Mouse (Mus musculus) kidney, postnatal 14 days (tissue): ENCODE data around the gene Ipo4.

Source experiments
- DNase-seq: peaks from one replicate; pipeline ENCODE4 v3.0.0; 2022; ENCODE audit warnings: mixed read lengths

The Ipo4 gene

DNA sequence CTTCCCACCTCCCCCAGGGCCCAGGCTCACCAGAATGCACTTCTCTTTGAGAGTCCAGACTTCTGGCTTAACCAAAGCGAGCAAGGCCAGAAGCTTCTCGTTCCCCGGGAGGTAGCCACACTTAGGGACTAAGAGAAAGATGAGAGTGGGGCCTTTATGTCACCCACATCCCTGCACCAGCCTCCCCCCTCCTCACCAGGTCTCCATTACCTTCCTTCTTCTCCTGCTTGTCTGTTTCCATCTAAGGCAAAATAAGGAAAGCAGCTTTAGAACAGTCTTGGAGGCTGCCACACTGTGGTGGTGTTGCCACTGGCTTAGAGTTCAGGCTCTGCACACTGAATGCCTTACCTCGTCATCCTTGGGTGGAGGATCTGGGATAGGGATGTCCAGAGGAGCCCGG lies 46.5 kb downstream of the Ipo4 start:
- no peak for DNase-seq

DNA sequence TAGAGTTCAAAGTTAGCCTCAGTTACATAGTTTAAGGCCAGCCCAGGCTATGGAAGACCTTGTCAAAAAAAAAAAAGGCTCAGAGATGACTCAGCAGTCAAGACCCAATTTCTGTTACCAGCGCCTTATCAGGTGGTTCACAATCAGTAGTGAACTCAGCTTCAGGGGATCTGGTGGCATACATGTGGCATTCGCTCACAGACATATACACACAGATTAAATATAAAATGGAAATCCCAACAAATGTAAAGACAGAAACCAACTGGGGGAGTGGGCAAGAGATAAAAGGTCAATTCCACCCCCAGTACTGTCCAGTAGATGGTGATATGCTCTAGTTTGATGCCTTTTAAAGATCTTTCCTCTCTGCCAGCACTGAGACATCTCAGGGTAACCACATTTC lies 49.6 kb downstream of the Ipo4 start:
- no peak for DNase-seq

- DNase-seq: no peak
Measured at GRCm38 (mm10) chr14:55585566-55585960, 50.2 kb downstream of the Ipo4 start.

DNA sequence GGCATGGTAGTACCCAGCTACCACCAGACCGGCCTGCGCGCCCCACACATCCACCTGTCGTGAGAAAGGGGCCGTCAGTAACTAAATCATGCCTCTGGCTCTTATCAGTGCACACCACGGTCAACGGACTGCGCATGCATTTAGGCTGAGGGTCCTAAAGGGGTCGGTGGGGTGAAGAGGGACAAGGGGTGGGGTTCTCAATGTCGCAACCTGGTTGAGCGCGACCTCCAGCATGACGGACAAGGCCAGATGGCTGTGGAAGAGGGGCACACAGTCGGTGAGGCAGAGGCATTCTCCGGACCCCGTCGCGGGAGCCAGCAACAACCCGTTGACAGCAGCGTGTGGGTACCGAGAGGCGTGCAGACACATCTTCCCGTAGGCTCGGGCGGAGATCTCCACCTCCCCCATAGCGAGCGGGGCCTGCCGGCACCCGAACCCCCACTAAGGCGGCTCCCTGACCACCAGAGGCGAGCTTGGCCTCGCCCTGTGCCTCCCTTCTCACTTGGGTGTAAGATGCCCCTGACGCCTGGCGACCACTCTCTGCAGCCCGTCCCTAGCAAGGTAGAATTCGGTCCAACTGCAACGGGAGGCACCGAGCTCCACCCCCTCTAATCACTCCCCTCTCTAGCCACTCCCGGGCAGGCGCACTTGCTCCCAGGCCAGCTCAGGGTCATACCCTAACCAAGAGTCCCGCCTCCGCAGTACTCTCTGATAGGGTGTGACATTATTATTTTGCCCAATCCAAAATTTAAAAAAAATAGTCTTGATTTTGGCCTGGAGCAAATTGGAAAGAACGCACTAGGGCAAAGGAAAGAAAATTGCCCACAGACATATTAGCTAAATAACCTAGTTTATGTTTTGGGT lies 50.8 kb downstream of the Ipo4 start, which contains the start of gene Emc9:
Gene Emc9 (minus strand): TSS at position 601 of the 864 bp plus-strand sequence.
- peak; percentile 86 for DNase-seq

DNA sequence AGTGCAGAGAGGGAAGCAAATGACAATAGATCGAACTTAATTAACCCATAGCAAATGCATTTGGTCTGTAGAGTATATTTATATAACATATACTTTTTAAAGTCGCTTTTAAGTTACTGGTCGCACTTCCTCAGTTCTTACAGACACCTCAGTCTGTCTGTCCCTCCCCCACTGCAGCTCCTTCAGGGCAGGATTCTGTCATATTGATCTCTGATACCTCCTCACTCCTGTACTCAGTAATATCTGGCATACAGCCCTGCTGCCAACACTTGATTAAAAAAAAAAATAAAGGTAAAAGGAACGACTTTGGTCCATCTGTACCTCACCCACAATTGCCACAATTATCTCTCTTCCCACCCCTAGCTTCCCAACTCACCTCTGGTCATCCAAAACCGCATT lies 51.5 kb downstream of the Ipo4 start:
- no peak for DNase-seq

GRCm38 (mm10) chr14:55581981-55582681 lies 53.6 kb downstream of the Ipo4 start:
- no peak for DNase-seq

- no peak for DNase-seq
Measured at GRCm38 (mm10) chr14:55580731-55581130, 55.0 kb downstream of the Ipo4 start.

DNA sequence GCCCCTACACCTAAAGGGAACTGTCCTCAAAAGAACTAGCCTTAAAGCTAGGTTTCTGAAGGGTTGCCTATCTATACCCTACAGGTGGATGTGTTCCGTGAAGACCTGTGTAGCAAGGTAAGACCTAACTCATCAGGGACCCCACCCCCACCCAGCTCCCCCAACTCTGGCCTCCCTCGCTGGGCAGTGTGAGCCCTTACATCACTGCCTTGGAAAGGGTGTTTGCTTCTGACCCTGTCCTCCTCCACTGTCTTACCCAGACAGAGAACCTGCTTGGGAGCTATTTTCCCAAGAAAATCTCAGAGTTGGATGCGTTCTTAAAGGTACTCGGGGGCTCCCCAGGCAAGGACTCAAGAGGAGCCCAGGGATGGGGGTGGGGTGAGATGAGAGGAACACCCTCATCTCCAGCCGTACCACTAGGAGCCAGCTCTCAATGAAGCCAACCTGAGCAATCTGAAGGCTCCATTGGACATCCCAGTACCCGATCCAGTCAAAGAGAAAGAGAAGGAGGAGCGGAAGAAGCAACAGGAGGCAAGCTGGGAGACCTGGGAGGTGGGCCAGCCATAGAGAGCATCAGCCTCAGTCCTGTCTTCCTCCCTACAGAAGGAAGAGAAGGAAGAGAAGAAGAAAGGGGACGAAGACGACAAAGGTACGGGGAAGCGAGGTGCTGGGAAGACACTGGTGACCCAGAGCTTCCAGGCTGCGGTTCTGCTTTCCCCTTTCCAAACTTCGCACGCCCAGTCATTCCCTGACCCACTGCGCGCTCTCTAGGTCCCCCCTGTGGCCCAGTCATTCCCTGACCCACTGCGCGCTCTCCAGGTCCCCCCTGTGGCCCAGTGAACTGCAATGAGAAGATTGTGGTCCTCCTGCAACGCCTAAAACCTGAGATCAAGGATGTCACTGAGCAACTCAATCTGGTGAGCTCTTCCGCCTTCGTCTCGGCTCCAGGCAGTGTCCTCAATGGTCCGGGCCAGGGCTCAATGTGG lies 56.0 kb downstream of the Ipo4 start:
- DNase-seq: no peak

GRCm38 (mm10) chr14:55578668-55579269 lies 57.0 kb downstream of the Ipo4 start:
- DNase-seq: peak; percentile 80

DNA sequence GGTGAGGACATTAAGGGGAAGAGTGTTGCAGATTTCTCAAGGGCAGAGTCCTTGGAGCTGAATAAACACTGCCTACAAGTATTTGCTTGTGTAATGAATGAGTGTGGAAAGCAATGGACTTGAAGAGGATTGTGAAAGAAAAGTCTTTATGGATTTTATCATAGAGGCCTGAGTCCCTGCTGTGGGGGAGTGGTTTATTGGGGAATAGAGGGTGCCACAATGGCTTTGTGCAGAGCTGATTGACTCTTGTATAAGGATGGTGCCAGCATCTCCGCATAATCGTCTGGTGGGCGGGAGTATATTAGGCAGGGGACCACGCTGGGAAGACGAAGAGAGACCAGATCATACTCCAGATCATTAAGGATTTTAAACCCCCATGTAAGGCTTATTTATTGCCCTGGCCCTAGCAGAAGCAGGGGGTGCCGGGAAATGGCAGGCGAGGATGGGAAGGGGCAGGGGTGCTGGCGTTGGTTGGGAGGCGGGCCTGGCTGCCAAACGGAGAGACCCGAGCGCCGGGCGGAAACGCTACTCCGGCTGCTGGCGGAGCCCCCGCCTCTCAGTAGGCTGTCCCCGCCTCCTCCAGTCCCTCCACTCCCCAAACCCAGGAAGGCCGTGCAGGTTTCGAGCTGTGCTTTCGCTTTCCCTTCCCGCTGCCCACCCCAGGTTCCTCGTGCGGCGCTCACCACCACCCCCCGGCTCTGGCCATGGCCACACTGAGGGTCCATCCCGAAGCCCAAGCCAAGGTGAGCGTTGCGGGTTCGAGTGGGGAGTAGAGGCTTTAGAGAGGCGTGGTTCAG lies 57.7 kb downstream of the Ipo4 start, which contains the start of gene Psme1:
Gene Psme1 (plus strand): TSS at position 253 of the 797 bp plus-strand sequence.
- peak; percentile 89 for DNase-seq

GRCm38 (mm10) chr14:55576376-55576775 lies 59.4 kb downstream of the Ipo4 start:
- peak; percentile 39 for DNase-seq

GRCm38 (mm10) chr14:55575711-55576110 lies 60.0 kb downstream of the Ipo4 start:
- peak; percentile 53 for DNase-seq
